Mouse (Mus musculus) erythroblast, embryonic 14.5 days (primary cell): ENCODE data around the gene Pnp.

Source experiments
- GATA1 ChIP-seq: IDR thresholded peaks from 2 replicates; pipeline ENCODE4 v1.6.1; 2012; ENCODE audit warnings: low read length, inconsistent platforms, mixed read lengths
- TAL1 ChIP-seq: IDR thresholded peaks from 3 replicates; pipeline ENCODE4 v1.6.1; 2012; ENCODE audit warnings: low read length, inconsistent platforms, mixed read lengths

GRCm38 (mm10) chr14:50973700-50974099, 42.8 kb downstream of the Pnp start:
- TF ChIP-seq TAL1 (no peak), GATA1 (no peak)
